Comparison of ENCODE assay signal across 7 mouse cellular contexts in the genomic region with DNA sequence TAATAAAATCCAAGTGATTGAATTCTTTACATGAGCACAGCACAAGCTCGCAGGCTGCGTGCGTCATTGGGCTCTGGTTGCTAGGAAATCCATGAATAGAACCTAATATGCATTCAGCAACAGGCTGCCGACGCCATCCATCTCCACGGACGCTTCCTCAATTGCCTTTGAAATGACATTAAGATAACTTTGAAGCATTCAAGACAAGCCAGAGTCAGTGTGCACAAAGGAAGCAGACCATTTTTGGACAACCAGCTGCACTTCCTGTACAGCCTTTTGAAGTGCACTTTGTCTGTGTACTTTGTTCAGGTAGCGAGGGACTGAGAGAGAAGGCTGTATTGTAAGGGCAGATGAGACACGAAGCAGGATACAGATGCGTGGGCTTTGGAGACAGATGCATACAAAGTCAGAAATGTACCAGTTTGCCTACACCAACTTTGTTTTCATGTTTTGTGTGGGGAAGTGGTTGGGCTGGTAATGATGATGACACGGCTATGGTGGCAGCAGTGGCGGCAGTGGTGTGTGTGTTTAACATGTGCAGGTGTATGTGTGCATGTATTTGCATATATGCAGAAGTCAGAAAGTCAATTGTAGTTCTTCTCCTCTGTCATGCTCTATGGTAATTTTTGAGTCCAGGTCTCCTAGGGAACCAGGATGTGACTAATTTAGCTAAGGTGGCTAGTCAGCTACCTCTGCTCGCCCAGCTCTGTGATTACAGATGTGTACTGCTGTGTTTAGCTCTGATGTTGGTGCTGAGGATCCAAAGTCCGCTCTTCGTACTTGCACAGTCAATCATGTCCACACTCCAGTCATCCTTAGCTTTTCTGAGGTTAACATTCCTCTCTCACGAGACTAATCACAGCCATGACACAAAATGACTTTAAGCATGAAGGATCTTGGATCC.
DNase-seq lines count a peak whose midpoint lies in the region; ATAC-seq lines count a peak whose summit lies in the region.

No protein-coding gene starts in this region.

- 31% methylated on average over 16 of the region's 16 CpGs for WGBS in hindbrain, embryonic 16.5 days
- 33% methylated on average over 16 of the region's 16 CpGs for WGBS in midbrain, embryonic 14.5 days

- no peak overlapping the region for H3K9ac ChIP-seq in hindbrain, embryonic 16.5 days (ENCODE audit: low read depth, low read length)
- H3K9ac ChIP-seq in midbrain, embryonic 14.5 days (replicated peaks; ENCODE audit: low read length): no peak overlapping the region

- H3K27me3 ChIP-seq in hindbrain, embryonic 16.5 days (replicated peaks; ENCODE audit: control insufficient read depth, insufficient read depth, low read length): no peaks in the 10 kb centered on the region
- no peaks in the 10 kb centered on the region for H3K27me3 ChIP-seq in midbrain, embryonic 14.5 days (ENCODE audit: control insufficient read depth, insufficient read depth, low read length)

- H3K27ac ChIP-seq in hindbrain, embryonic 16.5 days (ENCODE audit: low read depth, low read length): no peak overlapping the region
- H3K27ac ChIP-seq in midbrain, embryonic 14.5 days (replicated peaks; ENCODE audit: low read depth, low read length): no peak overlapping the region

- no peaks in the 10 kb centered on the region for H3K36me3 ChIP-seq in hindbrain, embryonic 16.5 days (ENCODE audit: control insufficient read depth, insufficient read depth, low read length)
- no peaks in the 10 kb centered on the region for H3K36me3 ChIP-seq in midbrain, embryonic 14.5 days (ENCODE audit: control insufficient read depth, insufficient read depth, low read length)

- DNase-seq in CD8-positive naive resting alpha-beta T cell, adult 2 months (ENCODE audit: low read depth in 2 of 2, low spot score in 2 of 2): peak; percentile 3 to 31
- DNase-seq in T-cell, adult 2 months (ENCODE audit: low spot score): peak; percentile 68
- DNase-seq in midbrain, embryonic 14.5 days: peak; percentile 76
- no peak for DNase-seq in cerebellum, adult 18-20 months
- no peak for DNase-seq in spleen, postnatal 10 days (ENCODE audit: low spot score in 2 of 2)
- no peak for DNase-seq in cerebellum, postnatal 4 days (ENCODE audit: low spot score in 2 of 2)

- peak overlapping the region; percentile 43 for H3K4me2 ChIP-seq in hindbrain, embryonic 16.5 days (ENCODE audit: low read length)
- H3K4me2 ChIP-seq in midbrain, embryonic 14.5 days (ENCODE audit: low read length): peak overlapping the region; percentile 37

- H3K9me3 ChIP-seq in hindbrain, embryonic 16.5 days (ENCODE audit: control insufficient read depth, low read length): no peaks in the 10 kb centered on the region
- no peaks in the 10 kb centered on the region for H3K9me3 ChIP-seq in midbrain, embryonic 14.5 days (ENCODE audit: control insufficient read depth, low read length)

- no peak overlapping the region for H3K4me3 ChIP-seq in hindbrain, embryonic 16.5 days (ENCODE audit: low read length)
- no peak overlapping the region for H3K4me3 ChIP-seq in midbrain, embryonic 14.5 days (replicated peaks; ENCODE audit: low read depth, low read length)

- H3K4me1 ChIP-seq in hindbrain, embryonic 16.5 days (ENCODE audit: control insufficient read depth, insufficient read depth, low read depth, low read length): peaks cover 6% of the 10 kb centered on the region; the same call in 1 of the 2 replicates
- peaks cover 7% of the 10 kb centered on the region for H3K4me1 ChIP-seq in midbrain, embryonic 14.5 days (ENCODE audit: control insufficient read depth, insufficient read depth, low read length)

- ATAC-seq in hindbrain, embryonic 16.5 days: peak; percentile 81
- ATAC-seq in midbrain, embryonic 14.5 days (ENCODE audit: low FRiP score, low TSS enrichment): no peak; the same call in 1 of the 2 replicates

Comparison
In these comparisons a context has a peak if more than half of its experiments do, and no peak if none do; other contexts are left out.
1. DNase-seq: peak in CD8-positive naive resting alpha-beta T cell, adult 2 months (2 of 2), T-cell, adult 2 months (single experiment) and midbrain, embryonic 14.5 days (single experiment); none in cerebellum, adult 18-20 months (0 of 2), spleen, postnatal 10 days (0 of 2) and cerebellum, postnatal 4 days (0 of 2).